Mouse (Mus musculus) frontal cortex, adult (tissue): Measurements from ENCODE around the gene Ano5.

ENCODE experiments used
- ATAC-seq: cut with Nextera tagmentation; 2 replicates; pipeline ENCODE4 v1.9.2; 2017; ENCODE audit warnings: mild to moderate bottlenecking, moderate library complexity, mixed read lengths; ENCODE audit not compliant: low TSS enrichment

The Ano5 gene

DNA sequence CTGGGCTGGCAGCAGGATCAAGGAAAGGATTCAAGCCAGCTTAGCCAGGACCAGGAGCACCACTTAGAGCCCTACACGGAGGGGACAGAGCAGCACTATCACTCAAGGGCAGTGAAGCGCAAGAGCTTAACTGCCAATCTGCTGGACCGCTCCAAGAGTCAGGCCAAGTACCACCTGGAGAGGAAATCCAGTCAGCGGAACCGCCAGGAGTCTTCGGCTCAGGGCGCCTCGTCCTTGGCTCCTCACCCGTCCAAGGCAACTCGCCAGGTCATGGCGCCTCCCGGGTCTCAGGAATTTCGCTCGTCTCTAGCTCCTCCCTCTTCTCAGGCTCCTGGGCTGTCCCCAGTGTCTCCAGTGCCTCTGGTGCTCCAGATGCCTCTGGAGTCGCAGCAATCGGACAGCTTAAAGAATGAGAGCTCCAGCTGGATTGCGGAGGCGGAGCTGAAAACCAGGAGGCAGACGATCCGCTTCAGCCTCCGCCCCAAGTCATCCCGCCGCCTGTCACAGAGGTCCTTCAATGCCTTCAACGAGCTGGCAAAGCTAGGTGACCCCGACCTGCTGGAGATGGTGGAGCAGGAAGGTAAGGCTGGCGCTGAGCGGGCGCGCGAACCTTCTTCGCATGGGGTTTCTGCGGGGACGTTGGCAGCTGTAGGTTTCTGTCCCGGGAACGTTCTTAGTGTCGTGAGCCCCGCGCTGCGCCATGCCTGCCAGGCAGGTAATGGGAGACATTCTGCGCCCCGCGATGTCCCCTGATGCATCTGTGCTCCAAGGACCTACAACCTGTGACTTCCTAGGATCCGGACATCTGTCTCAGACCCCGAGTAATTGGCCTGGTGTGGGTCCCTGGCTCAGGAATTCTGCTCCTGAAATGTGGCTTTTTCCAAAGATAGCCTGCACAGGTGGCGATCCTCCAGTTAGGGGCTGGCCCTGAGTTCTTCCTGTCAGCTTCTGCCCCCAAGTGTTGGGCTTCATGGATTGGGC lies at the start of gene Ano5:
Ano5 (plus strand) TSS at position 359 of the 981 bp plus-strand sequence.
- peak; percentile 86 for ATAC-seq

DNA sequence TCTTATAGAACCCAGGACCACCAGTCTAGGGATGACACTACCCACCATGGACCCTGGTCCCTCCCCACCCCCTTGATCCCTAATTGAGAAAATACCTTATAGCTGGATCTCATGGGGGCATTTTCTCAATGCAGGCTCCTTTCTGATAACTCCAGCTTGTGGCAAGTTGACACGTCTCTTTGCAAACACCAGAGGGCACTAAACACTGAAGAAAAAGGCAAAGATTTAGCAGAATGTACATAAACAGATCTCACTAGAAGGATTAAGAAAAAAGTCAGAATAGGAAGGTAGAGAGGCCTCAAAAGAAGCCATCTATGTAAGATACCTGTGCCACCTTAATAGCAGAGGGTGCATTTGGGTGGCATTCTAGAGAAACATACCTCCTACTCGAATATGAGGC lies 11.4 kb upstream of the Ano5 start:
- peak; percentile 76 for ATAC-seq

DNA sequence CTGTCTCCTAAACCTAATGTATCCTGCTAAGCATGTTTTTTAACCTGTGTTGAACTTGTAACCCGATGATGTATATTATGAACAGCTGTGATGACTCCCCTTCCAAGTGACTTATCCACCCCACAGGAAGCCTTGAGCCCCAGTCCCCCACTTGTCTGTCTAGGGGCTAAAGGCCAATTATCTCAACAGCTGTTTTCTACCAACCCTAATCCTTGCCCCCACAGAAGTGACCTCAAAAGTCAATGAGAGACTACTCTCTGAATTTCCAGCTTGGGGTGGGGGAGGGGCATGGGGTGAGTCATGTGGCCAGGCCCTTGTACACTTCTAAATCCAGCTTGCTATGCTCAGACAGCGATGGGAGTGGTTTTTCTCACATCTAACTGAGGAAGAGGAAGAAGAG lies 6.9 kb upstream of the Ano5 start:
- ATAC-seq: no peak

DNA sequence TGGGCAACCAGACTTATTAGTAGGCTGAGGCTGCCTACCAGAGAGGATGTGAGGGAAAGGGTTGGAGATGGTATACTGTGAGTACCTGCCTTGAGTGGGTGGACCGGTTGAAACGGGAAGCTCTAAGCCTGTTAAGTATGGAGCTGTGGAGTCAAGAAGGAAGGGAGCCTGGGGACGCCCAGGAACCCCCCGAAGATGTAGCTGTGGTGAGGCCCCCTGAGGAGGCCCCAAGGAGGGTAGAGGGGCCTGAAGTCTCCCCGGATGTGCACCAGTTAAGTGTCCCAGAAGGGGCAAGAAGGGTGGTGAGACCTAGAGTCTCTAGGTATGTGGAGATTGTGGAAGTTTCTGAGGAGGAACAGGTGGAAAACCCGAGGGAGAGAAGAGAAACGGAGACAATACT lies 682 bp upstream of the Ano5 start:
- no peak for ATAC-seq

DNA sequence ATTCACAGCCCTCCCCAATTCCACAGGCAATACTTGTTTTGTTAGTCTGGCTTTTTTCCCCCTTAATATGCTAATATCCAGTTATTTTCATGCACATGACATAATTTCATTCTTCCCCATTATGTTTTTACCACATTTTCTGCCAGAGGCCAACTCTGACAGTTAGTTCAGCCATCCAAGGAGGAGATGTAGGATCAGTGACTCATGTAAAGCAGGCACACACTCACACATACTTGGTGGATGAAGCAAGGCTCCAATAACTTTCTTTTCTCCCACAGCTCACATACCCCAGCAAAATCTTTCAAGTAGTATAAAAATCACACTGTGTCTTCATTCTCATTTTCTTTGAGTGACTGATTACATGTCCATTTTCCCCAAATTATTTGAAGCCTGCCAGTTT lies 28.5 kb downstream of the Ano5 start:
- ATAC-seq: no peak

DNA sequence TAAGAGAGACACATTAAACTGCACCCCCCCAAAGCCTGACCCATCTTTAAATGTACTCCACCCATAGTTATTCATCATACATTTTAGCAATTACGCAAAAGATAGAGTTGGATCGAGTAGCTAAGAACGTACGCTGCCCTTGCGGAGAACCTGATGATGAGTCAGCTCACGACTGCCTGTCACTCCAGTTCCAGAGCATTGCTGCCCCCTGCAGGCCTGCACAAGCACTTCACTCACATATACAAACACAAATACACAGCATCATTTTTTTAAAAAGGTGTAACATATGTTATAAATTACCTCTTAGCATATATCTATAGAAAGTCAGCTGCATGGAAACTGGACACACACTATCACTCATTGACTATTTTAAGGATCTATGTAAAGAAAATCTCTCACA lies 29.9 kb downstream of the Ano5 start:
- no peak for ATAC-seq

DNA sequence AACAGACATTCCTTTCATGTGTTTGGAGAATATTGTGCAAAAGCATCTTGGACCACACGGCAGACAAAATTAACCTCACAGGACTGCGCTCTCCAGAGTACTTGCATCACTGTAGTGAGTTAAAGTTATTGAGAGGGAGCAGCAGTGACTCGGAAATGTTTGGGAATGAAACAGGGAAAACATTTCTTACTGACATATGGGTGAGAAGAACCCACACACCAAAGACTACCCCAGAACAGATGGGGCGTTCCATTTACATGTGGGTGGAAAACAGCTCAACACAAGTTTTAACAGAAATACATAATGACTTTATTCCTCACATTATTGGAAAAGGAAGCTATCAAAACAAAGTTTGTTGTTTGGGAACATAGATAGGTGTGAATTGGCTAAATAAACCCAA lies 89.2 kb downstream of the Ano5 start:
- peak; percentile 76; the same call in 1 of the 2 replicates for ATAC-seq

DNA sequence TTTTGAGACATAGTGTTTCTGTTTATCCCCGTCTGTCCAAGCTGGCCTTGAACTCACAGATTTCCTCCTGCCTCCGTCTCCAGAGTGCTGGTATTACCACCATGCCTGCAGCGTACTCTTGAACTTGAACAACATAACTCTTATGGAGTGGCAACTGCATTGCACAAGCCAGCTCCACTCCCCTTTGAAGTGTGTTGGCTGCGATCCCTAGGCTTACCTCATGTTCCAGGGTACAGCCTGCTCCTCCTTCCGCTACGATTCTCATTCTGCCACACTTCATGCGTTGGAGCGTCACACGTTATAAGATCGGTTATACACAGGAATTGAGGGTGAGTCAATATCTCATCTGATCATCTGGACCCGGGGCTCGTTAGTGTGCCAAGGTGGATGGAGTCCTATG lies 92.9 kb downstream of the Ano5 start:
- ATAC-seq: no peak; the same call in 1 of the 2 replicates

DNA sequence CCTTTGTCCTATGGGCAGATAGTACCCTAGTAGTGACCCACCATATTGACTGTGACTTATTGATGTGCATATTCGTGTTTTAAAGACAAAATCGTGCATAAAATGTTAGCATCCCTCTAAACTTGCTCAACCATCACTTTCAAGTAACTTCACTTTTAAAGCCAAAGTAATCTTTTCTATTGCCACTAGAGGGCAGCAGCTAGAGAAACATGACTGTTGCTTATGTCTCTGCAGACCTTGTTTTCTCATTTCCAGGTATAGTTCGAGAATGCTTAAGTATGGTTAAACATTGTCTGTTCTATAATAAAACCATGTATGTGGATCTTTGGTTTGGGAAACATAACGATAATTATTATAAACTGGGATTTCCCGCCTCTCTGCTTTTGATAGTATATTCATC lies 103.6 kb downstream of the Ano5 start:
- ATAC-seq: no peak

DNA sequence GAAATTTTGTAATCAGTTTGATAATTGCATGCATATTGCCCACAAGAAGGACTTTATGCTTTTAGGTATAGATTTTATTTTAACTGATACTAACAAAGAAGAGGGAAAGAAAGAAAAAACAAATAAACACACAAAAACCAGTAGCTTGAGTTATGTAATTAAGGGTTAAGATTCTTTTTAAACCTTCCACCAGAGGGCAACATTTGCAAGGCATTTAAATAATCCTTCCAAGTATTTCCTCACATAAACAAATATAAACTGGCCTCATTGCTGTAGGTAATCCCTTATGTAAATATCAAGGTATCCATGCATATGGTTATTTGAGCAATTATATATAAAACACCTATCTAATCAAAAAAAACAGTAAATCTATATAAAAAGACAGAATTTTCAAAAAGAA lies 107.1 kb downstream of the Ano5 start:
- ATAC-seq: no peak

DNA sequence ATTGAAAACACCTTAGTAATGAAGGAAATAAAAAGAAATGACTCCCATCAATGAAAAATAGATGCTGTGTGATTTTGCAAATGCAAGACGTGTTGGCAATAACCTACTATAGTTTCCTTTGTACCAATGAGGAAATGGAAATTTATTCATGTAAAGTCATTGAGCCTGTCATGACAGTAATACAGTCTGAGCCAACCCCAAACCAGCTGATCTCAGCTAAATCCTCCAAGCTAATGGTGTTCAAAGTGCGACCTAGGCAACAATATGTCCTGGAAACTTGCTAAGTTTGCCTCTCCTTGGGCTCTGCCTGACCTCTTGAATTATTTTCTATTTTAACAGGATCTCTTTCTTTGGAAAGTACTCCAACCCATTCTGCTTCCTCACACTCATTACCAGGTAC lies 107.6 kb downstream of the Ano5 start:
- no peak for ATAC-seq

DNA sequence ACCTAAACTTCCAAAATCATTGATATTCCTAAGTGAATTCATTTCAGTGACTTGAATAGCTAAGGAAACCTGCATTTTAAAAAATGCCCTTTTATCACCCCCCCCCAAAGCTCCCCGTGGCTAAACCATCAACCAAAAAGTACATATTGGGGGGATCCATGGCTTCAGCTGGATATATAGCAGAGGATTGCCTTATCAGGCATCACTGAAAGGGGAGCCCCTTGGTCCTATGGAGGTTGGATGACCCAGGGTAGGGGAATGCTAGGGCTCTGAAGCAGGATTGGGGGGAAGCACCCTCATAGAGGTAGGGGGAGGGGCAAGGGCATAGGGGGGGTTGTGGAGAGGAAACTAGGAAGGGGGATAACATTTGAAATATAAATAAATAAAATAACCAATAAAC lies 109.1 kb downstream of the Ano5 start:
- no peak for ATAC-seq

DNA sequence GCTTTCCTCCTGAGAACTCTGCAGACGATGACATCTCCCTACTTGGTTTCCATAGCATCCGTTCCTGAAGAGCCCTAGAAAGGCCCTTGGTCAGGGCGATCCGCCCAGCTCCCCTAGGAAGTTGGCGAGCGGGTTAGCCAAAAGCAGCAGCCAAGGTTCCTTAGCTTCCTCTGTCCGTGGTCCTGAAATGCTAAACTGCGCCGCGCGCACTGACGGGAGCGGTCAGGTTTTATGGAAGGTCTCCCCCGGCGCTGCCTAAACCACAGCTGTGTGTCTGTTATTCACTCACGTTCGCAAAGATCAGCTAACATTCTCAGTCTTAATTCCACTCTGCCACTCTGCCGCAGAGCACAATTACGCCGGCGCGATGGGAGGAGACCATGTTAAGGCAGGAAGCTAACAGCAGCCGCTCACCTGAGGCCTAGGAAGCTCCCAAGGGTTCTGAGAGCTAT lies 110.9 kb downstream of the Ano5 start, which contains the start of gene Slc17a6:
Slc17a6 (plus strand) TSS at position 313 of the 452 bp plus-strand sequence.
- ATAC-seq: peak; percentile 70

DNA sequence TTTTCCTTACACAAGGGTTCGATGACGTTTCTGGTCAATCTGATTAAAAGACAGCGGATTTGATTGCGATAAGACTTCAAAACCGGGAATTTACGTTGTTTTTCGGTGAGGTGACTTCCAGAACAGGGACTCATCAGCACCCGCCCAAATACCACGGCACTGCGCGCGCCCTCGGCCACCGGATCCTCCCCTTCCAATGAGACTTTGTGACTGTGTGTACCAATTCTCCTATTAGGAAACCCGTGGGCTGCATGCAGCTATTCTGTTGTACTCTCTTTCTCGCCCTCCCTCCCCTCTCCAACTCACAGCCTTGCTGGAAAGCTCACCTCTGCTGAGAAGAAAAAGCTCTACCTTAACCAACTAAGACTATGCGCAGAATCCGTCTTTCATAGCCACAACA lies 111.4 kb downstream of the Ano5 start:
- peak; percentile 17 for ATAC-seq

DNA sequence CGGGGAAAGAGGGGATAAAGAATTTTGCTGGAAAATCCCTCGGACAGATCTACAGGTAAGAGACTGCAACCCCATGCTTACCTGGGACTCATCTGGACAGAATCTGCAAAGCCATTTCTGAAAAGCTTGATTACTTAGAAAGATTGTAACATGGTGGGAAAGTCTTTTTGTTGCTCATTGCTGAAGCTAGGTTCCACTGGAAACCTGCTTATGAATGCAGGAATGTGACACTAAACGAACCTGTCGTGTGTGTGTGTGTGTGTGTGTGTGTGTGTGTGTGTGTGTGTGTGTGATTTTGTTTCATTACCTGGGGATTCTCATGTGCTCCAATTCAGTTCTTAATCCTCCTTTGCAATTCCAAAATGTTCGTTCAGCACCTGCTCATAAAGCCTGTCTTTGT lies 111.8 kb downstream of the Ano5 start:
- no peak for ATAC-seq

DNA sequence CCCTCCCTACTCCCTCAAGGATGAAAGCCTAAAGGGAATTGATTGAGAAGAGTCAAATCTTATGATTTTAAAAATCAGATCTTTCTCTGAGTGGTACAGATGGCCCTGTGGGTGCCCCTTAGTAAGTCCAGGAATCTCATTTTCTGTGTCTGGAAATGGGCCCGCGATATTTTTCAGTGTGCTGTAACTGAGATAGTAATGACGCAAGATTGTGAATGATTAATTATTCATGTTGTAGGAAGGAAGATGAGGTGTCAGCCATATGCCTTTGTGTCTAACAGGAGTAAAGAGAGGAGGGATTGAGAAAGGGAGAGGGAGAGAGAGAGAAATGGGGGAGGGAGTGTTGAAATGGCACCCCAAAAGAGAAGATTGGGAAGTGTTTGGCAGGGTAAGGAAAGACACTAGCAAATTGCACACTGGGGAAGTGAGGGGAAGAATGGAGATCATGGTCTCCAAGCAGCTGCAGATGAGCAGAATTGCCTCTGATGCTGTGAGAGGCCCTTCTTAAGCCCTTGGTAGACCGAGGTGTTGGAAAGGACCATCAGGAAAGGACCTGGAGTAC lies 113.6 kb downstream of the Ano5 start:
- ATAC-seq: no peak

DNA sequence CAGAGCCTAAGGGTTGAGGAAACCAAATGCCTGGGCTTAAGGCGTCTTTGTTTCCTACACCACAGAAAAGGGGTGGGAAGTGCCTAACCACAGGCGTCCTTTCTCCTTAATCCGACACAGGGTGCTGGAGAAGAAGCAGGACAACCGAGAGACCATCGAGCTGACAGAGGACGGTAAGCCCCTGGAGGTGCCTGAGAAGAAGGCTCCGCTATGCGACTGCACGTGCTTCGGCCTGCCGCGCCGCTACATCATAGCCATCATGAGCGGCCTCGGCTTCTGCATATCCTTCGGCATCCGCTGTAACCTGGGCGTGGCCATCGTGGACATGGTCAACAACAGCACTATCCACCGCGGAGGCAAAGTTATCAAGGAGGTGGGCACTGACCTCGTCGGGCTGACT lies 114.3 kb downstream of the Ano5 start:
- ATAC-seq: no peak

DNA sequence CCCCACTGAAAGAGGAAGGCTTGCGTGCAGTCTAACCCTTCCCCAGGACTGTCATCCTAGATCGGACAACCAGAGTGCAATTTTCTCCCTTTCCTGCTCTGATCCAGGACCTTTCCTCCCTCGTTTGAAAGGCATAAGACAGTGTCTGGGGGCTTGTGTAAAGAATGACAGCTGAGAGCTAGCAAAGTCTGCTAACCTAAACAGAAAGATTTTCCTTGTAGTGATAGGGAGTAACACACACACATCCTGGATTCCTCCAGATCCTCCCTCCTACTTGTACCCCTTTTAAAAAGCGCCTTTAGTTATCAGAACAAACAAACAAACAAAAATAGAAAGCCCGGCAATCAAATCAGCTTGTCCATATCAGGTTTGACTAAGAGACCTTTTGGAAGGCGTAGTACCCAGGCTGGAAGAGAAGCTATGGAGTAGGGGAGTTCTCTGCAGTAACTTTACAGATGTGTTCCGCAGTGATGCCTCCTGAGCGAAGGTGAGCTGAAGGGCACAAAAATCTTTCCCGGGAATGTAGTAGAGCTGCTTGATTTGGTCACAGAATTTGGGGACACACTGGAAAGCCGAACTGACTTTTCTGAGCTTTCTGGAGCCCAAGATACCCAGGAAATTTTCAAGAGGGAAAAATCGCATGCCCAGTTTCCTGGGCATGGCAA lies 114.9 kb downstream of the Ano5 start:
- ATAC-seq: no peak

DNA sequence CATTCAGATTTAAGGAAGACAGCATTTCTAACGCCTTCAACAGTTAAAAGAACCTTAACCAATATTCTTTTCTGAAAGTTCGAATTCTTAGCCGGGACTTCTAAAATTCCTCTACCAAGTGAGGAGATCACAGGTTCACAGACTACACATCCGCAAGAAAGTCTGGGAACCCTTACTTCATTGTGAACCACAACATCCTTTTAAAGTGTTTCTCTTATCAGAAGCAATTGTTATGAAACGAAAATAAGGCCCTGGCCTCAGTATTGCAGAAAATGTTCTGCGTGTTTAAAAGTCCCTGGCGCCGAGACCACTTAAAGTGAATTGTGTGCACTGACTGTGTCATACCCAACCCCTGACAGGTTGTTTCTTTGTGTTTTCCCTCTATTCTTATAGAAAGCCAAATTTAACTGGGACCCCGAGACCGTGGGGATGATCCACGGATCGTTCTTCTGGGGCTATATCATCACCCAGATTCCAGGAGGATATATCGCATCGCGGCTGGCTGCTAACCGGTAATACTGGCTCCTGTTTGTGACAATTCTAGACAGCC lies 115.7 kb downstream of the Ano5 start:
- ATAC-seq: no peak

DNA sequence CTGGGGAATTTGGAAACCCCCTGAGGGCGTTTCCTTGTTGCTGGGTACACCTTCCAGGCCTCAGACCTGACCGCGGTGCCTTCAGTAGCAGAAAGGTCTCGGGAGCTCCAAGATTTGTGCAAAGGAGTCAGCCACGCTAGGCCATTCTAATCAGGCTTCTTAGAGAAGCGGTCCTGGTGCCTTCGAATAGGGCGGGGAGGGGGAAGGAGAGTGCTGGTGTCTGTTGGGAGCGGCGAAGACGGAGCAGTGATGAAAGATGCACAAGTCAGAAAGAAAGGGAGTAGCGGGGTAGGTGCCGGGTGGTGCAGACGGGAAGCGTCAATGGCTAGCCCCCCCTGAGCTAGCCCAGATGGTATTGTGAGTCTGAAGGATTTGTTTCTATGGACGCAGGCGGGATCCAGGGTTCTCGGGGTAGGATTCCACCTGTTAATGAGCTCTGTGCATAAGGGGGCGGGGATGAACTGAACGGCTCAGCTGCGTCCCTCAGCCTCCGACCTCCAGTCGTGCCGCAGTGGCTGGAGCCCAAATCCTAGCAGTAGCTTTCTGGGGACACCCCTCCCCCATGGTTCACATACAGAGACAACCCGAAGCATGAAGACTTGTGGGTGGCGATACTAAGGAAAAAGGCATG lies 116.3 kb downstream of the Ano5 start:
- 0 out of 2 replicates have a peak, but pooled peaks have one; percentile 39 for ATAC-seq

DNA sequence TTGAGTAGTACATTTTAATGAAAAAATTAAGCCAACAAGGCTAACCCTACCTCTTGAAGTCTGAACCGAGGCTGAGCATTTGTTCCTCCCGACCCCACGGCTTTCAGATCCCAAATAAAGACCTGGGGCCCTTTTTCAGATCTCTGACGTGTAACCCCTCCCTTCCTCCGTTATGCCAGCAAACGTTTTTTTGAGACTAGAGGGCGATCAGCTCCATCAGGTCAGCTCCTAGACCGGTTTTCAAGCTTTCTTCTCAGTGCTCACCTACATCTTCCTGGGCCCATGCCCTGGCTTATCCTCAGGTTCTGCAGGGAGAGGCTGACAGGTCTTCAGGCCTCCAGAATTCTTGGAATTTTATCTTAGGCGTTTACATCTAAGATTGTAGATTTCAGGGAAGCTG lies 116.8 kb downstream of the Ano5 start:
- no peak for ATAC-seq

DNA sequence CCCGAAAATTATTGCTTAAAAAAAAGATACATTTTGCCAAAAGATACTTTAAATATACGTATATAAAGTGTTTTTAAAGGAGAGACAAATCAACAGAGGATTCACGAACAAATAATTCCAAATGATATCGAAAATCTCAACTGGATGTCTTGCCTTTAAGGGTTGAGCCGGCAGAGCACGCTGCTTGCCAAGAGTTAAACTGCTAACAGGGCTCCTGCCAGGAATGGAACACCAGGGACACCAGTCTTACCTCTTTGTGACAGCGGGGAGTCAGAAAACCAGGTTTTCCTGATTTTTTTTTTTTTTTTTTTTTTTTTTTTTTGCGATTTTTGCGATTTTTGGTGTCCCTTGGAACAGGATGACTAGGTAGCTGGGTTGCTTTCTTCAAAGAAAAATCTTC lies 117.5 kb downstream of the Ano5 start:
- no peak for ATAC-seq
